Mouse (Mus musculus) erythroblast, adult 5-6 weeks (primary cell): Measurements from ENCODE around the gene H3f3a. TPM values are rescaled to one million over a fixed set of nuclear protein-coding genes. Genes with fewer than 3 reads are reported as not detected.
A peak's percentile ranks its signal among the peaks of the same experiment; 100 is the strongest.
"Not testable (repeated sequence)": the region's sequence is repeated elsewhere in the genome, so short reads cannot be mapped to it uniquely, and the experiment has no call there.

ENCODE experiments used
- ATAC-seq: replicated peaks from 2 replicates; pipeline ENCODE4 v1.8.0; 2016; ENCODE audit warnings: moderate number of reproducible peaks, mild to moderate bottlenecking, moderate TSS enrichment, inconsistent platforms; ENCODE audit not compliant: poor library complexity, low FRiP score, severe bottlenecking
- total RNA-seq, 2 experiments: library from RNA; stranded (forward) in 1 of 2; stranded (reverse) in 1 of 2; fragments of 150-400 nt in 1 of 2; fragments of 200-764, 138-1000 nt in 1 of 2; gene quantifications; 2 replicates each; pipeline versions ENCODE4 v1.2.3 to v1.2.4; 2015 to 2017; ENCODE audit warnings: low replicate concordance in 2 of 2

H3f3a gene
- total RNA-seq (2015; ENCODE audit: low replicate concordance) (966 and 1,002 TPM in 2 replicates), total RNA-seq (2017; ENCODE audit: low replicate concordance) (1,471 and 1,473 TPM in 2 replicates)

- peak; percentile 35 for ATAC-seq
Measured at GRCm38 (mm10) chr1:180813885-180814740, at the start of gene H3f3a. Gene H3f3a, minus strand, starts transcription at chr1:180813943.

- no peak; the same call in 1 of the 2 replicates for ATAC-seq
Measured at GRCm38 (mm10) chr1:180860030-180860429, 46.3 kb upstream of the H3f3a start.

GRCm38 (mm10) chr1:180858763-180859162 is 45.0 kb upstream of the H3f3a start:
- no peak for ATAC-seq

GRCm38 (mm10) chr1:180850316-180851270 is 36.9 kb upstream of the H3f3a start, which contains the start of gene Sde2:
Gene Sde2, plus strand, starts transcription at chr1:180851127.
- ATAC-seq = peak; percentile 84

- ATAC-seq = no peak
Measured at GRCm38 (mm10) chr1:180849701-180850301, 36.1 kb upstream of the H3f3a start.

GRCm38 (mm10) chr1:180848511-180849241 is 34.9 kb upstream of the H3f3a start:
- ATAC-seq = 0 out of 2 replicates have a peak, but pooled peaks have one; percentile 6

DNA sequence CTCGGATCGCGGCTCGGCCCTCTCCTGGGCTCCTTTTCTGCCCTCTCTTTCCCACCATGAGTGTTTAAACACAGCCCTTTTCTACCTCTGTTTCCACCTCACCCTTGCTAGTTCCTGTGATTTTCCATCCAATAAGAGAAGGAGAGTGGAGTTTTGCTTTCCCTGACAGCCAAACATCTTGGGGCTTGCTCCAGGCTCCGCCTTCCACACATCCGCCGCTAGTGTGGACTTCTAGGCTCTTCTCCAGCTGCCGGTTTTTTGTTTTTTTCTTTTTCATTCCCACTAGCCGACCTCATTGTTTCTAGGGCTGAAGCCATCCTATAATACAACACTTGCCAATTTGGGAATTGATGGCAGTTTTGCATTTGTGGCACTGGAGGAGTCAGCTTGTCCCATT is 34.4 kb upstream of the H3f3a start:
- ATAC-seq = peak; percentile 70

DNA sequence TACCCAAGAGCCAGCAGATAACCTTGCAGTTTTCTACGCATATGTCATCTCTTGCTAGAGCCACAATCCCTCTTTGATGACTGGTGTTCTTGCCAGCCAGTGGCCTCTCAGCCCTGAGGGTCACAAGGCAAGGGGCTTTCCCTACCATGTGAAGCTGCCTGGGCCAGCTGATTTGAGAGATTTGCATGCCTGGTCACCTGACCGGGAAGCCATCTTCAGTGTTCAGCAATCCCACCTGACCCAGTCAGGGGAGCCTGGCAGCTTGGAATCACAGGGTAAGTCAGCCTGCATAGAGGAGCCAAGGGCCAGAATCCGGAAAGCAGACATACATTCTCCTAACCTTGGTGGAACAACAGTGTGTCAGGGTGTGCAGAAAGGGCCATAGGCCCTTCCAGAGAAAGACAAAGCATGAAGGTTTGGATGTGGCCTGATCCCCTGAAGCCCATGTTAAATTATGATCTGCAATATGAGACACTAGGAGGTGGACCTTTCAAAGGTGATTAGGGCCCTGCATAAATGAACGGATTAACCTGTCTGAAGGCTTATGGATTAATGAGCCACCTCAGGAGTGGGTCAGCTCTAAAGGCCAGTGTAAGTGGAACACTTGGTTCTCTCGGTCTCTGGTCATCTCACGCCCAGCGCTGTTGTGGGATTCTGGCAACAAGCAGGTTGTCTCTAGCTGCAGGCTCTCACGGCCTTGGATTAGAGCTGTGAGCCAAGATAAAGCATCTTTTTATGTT is 28.0 kb upstream of the H3f3a start:
- ATAC-seq = no peak

GRCm38 (mm10) chr1:180839201-180839910 is 25.6 kb upstream of the H3f3a start:
- ATAC-seq = no peak

DNA sequence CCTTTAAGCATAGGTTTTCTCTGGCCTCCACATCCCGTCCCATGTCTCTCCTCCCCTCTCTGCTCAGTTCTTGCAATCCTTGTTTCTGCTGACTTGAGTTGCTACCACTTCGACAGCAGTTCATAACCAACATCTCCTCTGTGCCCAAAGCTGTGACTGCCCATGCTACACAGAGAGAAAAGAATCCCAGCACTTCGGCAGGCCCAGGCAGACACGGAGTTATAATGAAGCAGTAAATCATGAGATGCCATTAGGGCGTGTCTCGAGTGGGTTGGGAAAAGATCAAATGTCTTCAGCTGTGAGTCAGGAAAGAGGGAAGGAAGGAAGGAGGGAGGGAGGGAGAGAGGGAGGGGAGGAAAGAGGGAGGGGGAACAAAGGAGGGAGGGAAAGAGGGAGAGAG is 24.3 kb upstream of the H3f3a start:
- no peak for ATAC-seq

- ATAC-seq = no peak; the same call in 1 of the 2 replicates
Measured at GRCm38 (mm10) chr1:180837186-180837585, 23.4 kb upstream of the H3f3a start.

DNA sequence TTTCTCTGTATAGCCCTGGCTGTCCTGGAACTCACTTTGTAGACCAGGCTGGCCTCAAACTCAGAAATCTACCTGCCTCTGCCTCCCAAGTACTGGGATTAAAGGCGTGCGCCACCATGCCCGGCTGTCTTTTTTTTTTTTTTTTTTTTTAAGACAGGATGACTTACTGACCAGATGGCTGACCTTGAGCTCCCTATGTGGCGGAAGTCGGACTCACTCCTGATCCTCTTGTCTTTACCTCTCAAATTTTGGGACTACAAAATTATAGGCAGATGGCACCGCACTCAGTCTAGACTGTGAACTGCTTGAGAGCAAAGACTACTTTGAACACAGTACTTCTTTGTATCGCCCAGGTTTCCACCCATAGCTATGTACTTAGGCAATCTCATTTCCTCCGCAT is 22.7 kb upstream of the H3f3a start:
- not testable (repeated sequence) for ATAC-seq

GRCm38 (mm10) chr1:180835273-180836015 is 21.7 kb upstream of the H3f3a start:
- ATAC-seq = no peak

GRCm38 (mm10) chr1:180830588-180831346 is 17.0 kb upstream of the H3f3a start:
- ATAC-seq = no peak

DNA sequence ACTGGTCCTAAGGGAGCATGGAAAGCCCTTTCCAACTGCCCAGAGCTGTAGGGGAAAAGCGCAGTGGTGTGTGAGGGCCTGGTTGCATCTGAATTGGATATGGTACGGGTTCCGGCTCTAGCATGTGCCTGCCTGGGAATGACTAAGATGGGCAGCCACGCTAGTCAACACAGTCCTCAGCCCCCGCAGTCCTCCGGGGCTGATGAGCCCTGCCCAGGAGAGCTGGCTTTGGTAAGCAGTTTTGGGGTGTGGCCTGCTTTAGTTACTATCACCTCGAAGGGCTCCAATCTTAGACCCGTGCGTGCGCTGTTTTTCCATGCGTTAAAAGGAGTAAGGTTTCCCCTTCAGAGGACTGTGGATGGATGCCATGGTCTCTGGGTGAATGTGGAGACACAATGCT is 16.4 kb upstream of the H3f3a start:
- peak; percentile 67 for ATAC-seq

GRCm38 (mm10) chr1:180829775-180830174 is 16.0 kb upstream of the H3f3a start:
- ATAC-seq = peak; percentile 78

- no peak for ATAC-seq
Measured at GRCm38 (mm10) chr1:180826634-180827033, 12.9 kb upstream of the H3f3a start.
